Mouse (Mus musculus): Measurements from ENCODE around the gene Prkag1. TPM values are rescaled to one million over a fixed set of nuclear protein-coding genes. Genes with fewer than 3 reads are reported as not detected.
"Not testable (repeated sequence)": the region's sequence is repeated elsewhere in the genome, so short reads cannot be mapped to it uniquely, and the experiment has no call there.

Gene Prkag1
- polyA plus RNA-seq, 3 experiments from 2014 or later, result 119 to 137 (median 129) TPM

DNA sequence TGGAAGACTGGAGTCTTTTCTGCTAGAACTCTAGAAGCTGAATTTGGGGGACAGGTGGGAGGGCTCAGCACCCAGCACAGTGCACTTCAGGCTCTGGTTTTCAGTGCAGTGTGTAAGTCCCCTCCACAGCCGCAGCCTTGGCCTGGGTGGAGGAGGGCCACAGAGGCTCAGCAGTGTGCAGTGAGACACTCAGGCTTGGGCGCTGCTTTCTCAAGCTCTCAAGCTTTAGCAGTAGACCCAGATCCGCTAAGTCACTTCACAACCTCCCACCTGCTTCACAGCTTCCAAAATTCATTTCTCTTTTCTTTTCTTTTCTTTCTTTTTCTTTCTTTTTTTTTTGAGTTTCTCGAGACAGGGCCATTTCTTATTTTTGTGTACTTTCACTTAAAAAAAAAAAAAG lies 10.4 kb downstream of the Prkag1 start:
- no peak for ATAC-seq

DNA sequence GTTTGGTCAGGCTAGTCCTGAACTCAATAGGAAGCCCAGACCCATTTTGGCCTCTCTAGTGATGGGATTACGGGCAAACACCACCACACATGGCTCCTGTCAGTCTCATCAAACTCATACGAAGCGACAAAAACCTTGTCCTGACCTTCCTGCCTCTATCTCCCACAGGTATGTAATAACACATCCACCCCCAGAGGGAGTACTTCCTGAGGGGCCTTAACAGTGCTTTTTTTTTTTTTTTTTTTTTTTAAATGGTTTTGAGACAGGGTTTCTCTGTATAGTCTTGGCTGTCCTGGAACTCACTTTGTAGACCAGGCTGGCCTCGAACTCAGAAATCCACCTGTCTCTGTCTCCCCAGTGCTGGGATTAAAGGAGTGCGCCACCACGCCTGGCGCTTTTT lies 13.2 kb downstream of the Prkag1 start:
- no peak for ATAC-seq

DNA sequence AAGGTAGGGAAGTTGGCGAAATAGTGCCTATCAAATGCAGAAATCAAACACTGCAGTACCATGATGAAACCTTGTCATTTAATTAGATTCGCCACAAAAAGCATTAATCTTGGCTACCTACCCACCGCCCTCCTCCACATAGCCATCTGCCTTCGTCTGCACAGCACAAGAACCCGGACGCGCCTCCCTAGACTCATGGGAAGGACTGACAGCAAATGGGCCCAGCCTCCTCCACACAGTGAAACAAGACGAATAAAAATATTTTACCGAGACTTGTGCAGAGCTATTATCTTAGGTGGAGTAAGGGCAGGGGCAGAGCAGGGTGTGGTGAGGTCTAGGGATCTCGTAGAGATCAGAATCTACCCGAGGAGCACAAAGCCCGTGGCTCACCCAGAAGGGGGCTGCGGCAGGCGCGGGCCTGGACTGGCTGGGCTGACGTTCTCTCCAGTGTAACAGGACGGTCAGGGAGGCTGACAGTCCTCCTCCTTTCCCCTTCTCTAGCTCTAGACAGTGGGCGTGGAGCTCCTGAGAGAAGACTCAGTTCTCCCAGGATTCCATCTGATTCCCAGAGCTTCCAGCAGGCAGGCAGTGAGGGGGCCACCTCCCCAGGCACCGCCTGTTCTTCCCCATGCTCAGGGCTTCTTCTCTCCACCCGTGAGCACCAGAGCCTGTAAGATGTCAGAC lies 18.4 kb downstream of the Prkag1 start:
- ATAC-seq, result no peak

DNA sequence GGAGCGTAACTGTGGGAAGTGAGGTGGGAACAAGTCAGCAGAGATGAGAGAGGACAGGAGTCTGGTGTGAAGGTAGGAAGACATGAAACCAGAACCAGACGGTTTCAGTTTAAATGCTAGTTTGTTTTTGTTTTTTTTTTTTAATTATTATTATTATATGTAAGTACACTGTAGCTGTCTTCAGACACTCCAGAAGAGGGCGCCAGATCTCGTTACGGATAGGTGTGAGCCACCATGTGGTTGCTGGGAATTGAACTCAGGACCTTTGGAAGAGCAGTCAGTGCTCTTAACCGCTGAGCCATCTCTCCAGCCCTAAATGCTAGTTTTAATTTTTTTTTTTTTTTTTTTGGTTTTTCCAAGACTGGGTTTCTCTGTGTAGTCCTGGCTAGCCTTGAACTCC lies 21.1 kb downstream of the Prkag1 start:
- ATAC-seq, result not testable (repeated sequence)

DNA sequence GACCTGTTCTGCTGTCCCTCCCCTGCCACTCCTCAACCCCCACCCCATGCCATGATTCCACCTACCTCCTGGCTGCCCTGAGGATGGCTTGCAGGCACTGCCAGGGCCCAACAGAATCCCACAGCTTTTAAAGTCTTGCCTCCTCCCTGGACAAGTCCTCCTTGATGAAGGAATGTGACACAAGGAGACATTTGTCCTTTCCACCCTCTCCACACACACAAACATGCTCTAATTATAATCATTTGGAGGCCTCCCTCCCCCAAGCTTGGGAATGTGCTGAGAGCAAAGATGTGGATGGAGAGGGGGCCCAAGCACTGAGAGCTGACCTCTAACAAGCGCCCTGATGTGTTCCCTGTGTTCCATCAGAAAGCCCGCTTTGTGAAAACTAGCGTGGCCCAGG lies 21.9 kb downstream of the Prkag1 start, which contains the start of gene Ddn:
Gene Ddn (minus strand): TSS at position 101 of the 400 bp plus-strand sequence.
- no peak for ATAC-seq

DNA sequence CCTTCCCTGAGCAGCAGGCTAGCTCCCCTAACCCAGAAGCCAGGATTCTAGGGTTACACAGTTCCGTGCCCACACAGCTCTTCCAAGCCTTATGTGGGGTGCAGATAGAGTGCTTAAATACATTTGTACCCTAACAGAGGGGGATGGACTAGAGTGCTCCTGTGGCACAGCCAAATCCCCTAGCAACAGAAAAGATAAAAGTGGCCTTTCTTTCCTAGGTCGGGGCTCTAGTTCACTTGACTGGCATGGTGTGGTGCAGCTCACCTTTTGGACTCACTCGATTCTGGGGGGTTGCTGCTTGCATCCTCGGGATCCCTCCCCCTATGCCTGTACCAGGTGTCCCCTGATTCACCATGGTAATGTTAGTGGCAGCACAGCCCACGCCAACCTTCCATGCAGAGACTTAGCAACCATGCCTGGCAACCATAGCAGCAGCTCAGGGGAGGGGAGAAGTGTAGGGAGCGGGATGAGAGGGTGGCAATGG lies 22.6 kb downstream of the Prkag1 start:
- ATAC-seq, result no peak

DNA sequence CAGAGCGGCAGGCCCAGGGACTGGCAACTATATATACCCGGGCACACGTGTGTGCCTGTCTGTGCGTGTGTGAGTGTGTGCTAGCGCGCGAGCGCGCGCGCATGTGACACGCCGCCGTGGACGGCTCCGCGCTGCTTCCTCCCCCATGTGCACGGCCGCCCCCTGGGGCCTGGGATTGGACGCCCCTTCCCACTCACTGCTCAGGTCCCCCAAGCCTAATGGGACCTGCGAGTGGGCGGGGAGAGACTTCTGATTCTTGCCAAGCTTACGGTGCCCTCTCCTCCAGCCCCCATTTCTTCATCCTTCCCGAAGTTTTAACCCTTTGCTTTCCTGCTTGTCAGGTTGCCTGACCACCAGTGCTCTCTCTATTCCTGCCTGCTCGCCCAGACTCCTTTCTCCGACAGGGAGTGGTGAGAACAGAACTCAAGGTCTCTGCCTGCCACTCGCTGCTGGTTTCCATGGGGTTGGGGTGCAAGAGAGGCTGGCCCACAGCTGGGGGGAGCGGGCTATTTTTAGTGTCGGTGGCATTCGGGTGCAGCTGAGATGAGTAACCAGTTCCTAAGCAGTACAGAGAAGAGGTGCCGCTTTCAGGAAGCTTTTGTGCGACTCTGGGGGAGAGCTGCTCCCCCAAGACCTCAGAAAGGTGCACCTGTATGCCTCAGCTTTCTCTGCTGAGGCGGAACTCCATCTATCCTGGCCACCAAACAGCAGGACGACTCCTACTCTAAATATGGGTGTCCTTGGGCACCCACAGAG lies 23.2 kb downstream of the Prkag1 start:
- ATAC-seq, result peak; percentile 27

DNA sequence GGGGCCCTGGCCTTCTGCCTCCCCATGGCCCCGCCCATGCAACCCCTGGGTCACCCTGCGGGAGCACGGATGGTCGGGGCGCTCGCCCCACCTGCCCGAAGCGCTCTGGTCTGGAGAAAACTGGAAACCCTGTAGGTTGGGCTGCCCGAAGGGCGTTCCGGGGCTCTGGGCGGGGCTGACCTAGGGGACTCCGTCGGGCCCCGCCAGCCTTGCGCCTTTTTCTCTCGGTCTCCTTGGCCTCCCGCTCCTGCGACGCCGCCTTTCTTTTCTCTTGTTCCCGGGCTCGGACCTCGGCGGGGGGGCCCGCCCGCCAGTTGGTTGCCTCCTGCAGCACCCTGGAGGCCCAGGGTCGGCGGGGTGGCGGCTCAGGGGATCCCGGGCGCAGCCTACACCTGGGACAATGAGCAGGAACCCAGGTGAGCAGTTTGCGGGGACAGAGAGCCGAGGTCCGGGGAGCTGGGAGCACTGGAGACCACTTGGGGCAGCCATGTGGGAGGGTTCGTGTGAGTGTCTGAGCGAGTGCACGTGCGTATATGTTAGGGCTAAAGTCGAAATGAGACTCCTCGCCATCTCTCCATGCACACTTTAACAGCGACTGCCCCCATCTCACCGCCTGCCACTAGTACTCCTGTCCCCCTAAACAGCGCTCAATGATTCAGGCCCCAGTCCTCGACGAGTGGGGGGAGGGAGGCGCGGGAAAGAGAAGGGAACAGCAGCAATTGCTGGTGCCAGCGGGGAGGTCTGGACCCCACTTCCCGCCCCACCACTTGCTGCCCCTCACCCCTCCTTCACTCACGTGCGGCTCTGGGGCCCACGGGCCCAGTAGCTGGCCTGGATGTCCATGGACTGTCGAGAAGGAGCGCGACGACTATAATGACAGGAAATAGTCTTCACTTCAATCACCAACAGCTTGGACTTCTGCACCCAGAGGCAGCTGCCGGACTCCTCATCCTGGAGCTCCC lies 24.2 kb downstream of the Prkag1 start:
- ATAC-seq, result no peak

DNA sequence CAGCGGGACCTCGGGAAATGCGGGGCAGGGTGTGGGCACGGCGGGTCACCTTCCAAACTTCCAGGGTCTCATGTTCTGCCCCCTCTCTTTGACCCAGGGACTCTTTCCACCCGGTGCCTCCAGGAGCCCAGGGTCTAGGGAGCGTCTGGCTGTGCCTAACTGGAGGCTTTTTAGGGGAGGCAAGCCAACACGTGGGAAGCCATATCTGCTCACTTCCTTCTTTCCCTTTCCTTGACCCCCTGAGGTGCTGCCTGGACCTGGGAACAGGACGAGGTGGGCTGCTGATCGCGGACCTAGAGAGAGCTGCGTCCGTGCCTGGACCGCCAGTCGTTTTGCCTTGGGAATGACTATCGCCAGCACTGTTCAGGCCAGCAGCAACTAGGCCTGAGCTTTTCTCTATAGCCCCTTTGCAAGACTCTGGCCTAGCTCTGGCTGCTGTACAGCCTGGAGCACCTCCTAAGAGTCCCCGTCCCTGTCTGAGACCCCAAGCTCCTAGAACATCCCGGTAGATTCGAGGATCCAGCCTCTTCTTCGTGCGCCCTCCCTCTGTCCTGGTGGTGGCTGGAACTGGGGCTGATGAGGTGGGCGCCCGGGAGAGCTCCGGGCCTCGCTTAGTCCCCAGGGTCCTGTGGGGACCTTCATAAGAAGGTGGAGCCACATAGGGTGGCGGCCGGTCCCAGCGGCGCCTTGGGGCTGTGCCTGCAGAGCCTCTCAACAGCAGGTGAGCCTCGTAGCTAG lies 25.1 kb downstream of the Prkag1 start:
- ATAC-seq, result no peak

DNA sequence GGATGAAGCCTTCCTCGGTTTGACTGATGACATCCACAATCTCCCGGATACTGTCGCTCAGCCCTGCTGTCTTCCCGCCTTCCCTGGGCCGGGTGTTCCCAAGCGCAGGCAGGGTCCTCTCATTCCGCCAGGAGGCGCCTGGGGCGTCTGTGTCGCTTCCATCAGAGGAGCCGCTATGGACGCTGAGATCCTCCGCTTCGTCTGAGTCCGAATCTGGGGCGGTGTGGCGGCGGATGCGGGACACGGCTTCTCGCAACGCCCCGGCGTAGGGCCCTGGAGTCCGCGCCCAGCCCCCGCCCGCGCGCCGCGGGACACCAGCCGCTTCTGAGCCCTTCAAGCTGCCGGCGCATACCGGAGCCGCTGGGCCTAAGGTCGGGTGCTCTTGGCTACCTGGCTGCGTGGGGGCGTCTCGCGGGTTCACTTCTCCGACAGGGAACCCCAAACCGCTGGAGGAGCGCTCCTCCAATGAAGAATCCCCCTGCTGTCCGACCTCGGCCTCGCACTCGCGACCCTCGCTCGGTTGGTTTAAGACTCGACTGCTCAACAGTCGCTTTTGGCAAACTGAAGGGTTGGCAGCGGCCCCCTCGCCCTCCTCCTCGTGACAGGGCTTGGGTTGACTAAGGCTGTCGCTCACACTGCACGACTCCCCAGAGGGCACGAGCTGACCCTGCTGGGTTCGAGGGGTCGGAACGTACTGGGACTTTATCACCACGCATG lies 25.8 kb downstream of the Prkag1 start:
- no peak for ATAC-seq

DNA sequence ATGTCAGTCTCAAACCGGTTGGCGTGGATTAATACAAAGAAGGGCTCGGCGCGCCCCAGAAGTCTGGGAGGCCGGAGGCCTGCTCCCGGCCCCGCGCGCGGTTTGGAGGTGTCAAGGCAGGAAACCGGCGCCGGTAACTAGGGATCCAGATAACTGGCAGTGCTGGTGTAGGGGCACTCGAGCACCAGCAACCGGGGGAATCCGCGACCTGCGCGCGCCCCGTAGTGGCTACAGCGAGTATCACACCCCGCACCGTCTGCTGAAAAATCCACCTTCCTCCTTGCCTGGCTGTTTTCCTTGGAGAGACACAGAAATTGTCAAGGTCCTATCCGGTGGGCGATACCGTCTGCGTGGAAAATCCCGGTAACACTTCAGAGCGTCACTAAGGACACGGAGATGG lies 27.3 kb downstream of the Prkag1 start:
- ATAC-seq, result peak; percentile 67

DNA sequence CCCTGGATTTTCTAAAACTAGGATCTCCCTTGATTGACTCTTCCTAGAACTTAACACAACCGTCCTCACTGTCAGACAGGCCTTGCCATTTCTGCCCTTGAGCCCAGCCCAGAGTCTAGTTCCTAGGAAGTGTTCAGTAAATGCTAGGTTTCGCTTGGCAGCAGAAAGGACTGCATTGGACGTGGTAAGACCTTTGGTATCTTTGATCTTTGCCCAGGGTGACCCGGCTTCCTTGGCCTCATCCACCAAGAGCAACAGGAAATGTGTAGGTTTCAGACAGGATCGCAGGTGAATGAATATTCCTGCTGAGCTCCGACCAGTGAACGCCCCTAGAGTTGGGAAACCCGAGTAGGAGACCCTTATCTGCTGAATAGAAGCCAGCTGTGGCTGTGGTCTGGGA lies 28.4 kb downstream of the Prkag1 start:
- no peak for ATAC-seq

DNA sequence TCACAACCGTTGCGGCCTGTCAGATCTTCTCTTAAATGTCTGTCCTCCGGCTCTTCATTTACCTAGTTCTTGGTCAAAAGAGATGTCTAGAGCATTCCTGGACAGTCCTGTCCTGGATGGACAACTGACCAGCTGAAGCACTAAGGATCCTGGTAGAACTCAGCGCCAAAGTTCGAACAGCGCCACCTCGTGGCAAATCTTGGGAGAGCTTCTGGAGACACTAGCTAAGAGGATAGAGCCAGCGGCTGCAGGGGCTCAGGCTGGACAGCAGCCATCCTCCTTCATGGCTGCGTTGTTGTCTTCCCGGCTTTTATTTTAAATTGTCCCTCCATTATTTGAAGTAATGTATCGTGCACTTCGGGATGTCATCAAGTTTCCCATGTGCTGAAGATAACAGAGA lies 31.9 kb downstream of the Prkag1 start:
- no peak for ATAC-seq

DNA sequence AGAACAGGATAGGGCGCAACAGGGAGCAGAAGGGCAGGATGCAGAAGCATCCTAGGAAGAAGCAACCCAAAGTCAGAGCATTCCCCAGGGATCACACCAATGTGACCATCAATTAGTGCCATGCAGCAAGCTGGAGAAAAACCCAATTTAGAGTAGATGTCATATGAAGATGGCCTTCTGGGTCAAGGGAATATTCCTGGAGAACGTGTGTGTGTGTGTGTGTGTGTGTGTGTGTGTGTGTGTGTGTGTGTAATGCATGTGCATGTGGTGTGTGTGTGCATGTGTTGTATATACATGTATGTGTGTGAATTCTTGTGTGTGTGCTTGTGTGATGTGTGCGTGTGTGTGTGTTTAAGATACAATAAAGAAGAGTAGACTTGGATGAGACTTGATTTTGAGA lies 32.4 kb downstream of the Prkag1 start:
- ATAC-seq, result no peak

DNA sequence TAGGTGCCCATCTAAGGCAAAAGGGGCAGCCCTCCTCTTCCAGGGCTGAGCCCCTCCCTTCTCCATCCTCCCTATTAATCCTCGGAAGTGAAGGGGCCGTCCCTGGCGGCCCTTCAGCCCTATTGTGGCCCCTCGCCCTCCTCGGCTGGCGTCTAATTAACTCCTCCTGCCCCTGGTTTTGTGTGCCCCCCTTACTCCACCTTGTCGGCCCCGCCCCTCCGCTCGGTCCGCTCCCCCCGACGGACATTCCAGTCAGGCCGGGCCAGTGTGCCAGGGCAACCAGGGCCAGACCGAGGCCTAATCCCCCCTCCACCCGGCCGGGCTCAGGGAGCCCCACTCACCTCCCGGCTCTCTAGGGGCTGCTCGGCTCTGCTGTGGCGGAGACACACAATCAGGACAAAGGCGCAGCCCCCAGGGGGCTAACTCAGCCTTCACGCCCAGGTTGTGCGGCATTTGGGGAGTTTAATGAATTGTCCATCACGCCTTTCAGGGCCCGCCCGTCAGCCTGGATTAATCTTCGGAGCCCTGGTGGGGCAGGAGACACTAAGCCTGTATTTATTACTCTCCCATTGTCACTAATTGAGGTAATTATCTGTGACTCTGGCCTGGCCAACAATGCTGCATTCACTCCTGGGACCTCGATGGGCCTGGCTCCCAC lies 33.4 kb downstream of the Prkag1 start:
- ATAC-seq, result no peak

DNA sequence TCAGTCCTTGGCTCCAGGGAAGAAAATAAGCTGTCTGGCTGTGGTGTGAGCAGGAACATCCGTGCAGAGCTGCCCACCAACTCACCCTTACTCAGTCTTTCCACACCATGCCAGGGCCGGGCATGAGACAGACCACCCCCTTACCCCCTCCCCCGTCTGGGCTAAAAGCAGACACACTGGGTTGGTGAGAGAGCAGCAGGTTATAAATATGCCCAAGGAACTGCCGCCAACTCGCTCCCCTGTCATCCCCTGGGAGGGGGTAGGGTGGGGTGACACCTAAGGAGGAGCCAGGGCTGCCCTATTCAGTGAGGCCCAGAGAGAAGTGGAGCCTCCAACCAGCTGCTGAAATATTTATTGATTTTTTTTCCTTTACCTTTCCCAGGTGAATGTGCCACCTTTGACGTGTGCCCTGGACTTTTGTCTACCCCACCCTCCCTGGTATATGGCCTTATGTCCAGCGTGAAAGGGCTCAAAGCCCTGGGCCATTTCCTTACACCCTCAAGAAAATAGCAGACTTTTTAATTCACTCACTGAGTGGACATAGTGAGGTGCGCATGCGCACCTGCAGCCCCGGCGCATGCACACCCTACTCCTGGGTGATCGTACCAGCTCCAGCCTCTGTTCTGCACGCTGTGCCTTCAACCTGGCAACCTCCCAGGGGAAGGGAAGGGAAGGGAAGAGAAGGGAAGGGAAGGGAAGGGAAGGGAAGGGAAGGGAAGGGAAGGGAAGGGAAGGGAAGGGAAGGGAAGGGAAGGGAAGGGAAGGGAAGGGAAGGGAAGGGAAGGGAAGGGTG lies 34.3 kb downstream of the Prkag1 start:
- ATAC-seq, result no peak

DNA sequence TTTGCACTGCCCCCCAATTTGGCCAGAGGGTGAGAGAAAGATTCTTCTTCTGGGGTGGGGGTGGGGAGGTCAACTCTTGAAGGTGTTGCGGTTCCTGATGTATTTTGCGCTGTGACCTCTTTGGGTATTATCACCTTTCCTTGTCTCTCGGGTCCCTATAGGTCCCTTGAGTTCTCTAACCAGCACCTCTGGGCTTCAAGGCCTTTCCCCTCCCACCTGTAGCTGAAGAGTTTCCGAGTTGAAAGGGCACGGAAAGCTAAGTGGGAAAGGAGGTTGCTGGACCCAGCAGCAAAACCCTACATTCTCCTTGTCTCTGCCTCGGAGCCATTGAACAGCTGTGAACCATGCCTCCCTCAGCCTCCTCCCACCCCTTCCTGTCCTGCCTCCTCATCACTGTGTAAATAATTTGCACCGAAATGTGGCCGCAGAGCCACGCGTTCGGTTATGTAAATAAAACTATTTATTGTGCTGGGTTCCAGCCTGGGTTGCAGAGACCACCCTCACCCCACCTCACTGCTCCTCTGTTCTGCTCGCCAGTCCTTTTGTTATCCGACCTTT lies 38.1 kb downstream of the Prkag1 start:
- no peak for ATAC-seq

DNA sequence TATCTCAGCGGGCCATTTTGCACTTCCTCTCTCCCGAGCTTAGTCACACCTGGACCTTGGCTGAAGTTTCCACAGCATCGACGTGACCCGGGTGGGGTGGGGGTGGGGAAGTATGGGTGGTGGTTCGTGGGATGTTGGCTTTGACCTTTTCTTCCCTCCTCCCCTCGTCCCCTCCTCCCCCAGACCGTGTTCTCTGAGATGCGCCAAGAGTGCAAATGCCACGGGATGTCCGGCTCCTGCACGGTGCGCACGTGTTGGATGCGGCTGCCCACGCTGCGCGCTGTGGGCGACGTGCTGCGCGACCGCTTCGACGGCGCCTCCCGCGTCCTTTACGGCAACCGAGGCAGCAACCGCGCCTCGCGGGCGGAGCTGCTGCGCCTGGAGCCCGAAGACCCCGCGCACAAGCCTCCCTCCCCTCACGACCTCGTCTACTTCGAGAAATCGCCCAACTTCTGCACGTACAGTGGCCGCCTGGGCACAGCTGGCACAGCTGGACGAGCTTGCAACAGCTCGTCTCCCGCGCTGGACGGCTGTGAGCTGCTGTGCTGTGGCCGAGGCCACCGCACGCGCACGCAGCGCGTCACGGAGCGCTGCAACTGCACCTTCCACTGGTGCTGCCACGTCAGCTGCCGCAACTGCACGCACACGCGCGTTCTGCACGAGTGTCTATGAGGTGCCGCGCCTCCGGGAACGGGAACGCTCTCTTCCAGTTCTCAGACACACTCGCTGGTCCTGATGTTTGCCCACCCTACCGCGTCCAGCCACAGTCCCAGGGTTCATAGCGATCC lies 38.9 kb downstream of the Prkag1 start:
- no peak for ATAC-seq

DNA sequence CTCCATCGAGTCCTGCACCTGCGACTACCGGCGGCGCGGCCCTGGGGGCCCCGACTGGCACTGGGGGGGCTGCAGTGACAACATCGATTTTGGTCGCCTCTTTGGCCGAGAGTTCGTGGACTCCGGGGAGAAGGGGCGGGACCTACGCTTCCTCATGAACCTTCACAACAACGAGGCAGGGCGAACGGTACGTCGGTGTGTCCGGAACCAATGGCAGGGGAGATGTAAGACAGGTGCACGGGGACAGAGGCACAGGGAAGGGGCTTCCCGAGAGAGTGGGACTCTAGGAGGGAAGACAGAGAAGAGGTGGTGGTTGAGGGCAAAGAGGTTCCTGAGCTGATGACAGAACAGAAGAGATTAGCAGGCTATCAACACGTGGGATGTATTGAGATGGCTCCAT lies 39.5 kb downstream of the Prkag1 start:
- ATAC-seq, result peak; percentile 14
